Mouse (Mus musculus): ENCODE results near the gene Rbfox1. TPM values are rescaled to one million over a fixed set of nuclear protein-coding genes. Genes with fewer than 3 reads are reported as not detected.

Gene Rbfox1
- total RNA-seq, 2 experiments from 2014 or later, result 342 to 356 TPM

- DNase-seq (ENCODE audit: low spot score in 2 of 2), result no peak
These were observed 1182.0 kb downstream of the Rbfox1 start for GRCm38 (mm10) chr16:7067109-7067508.

- DNase-seq (ENCODE audit: low spot score in 2 of 2), result no peak
These were observed 1184.4 kb downstream of the Rbfox1 start for GRCm38 (mm10) chr16:7069599-7069998.

GRCm38 (mm10) chr16:7074786-7075185, 1189.6 kb downstream of the Rbfox1 start:
- no peak for DNase-seq (ENCODE audit: low spot score in 2 of 2)

- no peak for DNase-seq (ENCODE audit: low spot score in 2 of 2)
These were observed 1190.6 kb downstream of the Rbfox1 start for GRCm38 (mm10) chr16:7075749-7076148.

- DNase-seq (ENCODE audit: low spot score in 2 of 2), result no peak
These were observed 1191.2 kb downstream of the Rbfox1 start for GRCm38 (mm10) chr16:7076305-7076704.

- DNase-seq (ENCODE audit: low spot score in 2 of 2), result no peak
These were observed 1191.6 kb downstream of the Rbfox1 start for GRCm38 (mm10) chr16:7076707-7077106.

- DNase-seq (ENCODE audit: low spot score in 2 of 2), result peak; percentile 71 to 87
These were observed 1196.0 kb downstream of the Rbfox1 start for GRCm38 (mm10) chr16:7081074-7081568.

GRCm38 (mm10) chr16:7081684-7082255, 1196.6 kb downstream of the Rbfox1 start:
- DNase-seq (ENCODE audit: low spot score in 2 of 2), result no peak

GRCm38 (mm10) chr16:7083937-7084336, 1198.8 kb downstream of the Rbfox1 start:
- DNase-seq (ENCODE audit: low spot score in 2 of 2), result no peak

GRCm38 (mm10) chr16:7088601-7089430, 1203.7 kb downstream of the Rbfox1 start:
- DNase-seq (ENCODE audit: low spot score in 2 of 2), result no peak

GRCm38 (mm10) chr16:7089475-7089874, 1204.3 kb downstream of the Rbfox1 start:
- no peak for DNase-seq (ENCODE audit: low spot score in 2 of 2)

- no peak for DNase-seq (ENCODE audit: low spot score in 2 of 2)
These were observed 1205.0 kb downstream of the Rbfox1 start for GRCm38 (mm10) chr16:7090205-7090604.

- DNase-seq (ENCODE audit: low spot score in 2 of 2), result no peak
These were observed 1207.7 kb downstream of the Rbfox1 start for GRCm38 (mm10) chr16:7092811-7093210.

- DNase-seq (ENCODE audit: low spot score in 2 of 2), result no peak
These were observed 1208.5 kb downstream of the Rbfox1 start for GRCm38 (mm10) chr16:7093686-7094085.

GRCm38 (mm10) chr16:7094181-7094749, 1209.1 kb downstream of the Rbfox1 start:
- no peak for DNase-seq (ENCODE audit: low spot score in 2 of 2)

GRCm38 (mm10) chr16:7097071-7097470, 1211.9 kb downstream of the Rbfox1 start:
- DNase-seq (ENCODE audit: low spot score in 2 of 2), result no peak

- DNase-seq (ENCODE audit: low spot score in 2 of 2), result no peak
These were observed 1213.0 kb downstream of the Rbfox1 start for GRCm38 (mm10) chr16:7097951-7098710.

- peak; percentile 58 to 81 for DNase-seq (ENCODE audit: low spot score in 2 of 2)
These were observed 1214.5 kb downstream of the Rbfox1 start for GRCm38 (mm10) chr16:7099506-7100300.

GRCm38 (mm10) chr16:7102486-7102885, 1217.3 kb downstream of the Rbfox1 start:
- DNase-seq (ENCODE audit: low spot score in 2 of 2), result peak in 1 of 2 experiments; percentile 67

GRCm38 (mm10) chr16:7103301-7103700, 1218.1 kb downstream of the Rbfox1 start:
- no peak for DNase-seq (ENCODE audit: low spot score in 2 of 2)
